Mouse (Mus musculus): ENCODE measurements around the gene Bckdhb. TPM values are rescaled to one million over a fixed set of nuclear protein-coding genes. Genes with fewer than 3 reads are reported as not detected.
A peak's percentile ranks its signal among the peaks of the same experiment; 100 is the strongest.

Bckdhb gene
- total and polyA plus RNA-seq, 3 experiments = 58.2 to 118 (median 97.5) TPM

DNA sequence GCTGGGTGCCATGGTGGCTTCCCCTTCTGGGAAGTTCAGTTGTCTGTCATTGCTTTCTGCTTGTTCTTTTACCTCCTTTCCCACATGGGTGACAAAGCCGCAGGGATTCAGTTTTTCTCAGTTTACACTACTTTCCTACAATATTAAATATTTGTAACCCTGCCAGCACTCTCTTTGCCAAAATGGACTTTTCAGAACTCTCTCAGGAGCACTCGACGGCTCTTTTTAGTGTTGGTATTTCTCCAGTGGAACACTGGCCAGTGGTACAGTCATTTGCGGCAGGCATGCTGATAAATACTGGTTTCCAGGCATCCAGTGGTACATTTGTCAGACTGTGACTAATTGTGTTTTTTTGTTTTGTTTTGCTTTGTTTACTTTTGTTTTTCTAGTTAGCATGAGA is 139.2 kb downstream of the Bckdhb start:
- Histone ChIP-seq H3K9ac (ENCODE audit: low read depth, low read length) (no peak overlapping the region), H3K4me1 (ENCODE audit: control insufficient read depth, insufficient read depth, low read length) (no peaks in the 10 kb centered on the region; the same call in 1 of the 2 replicates), H3K27ac (no peak overlapping the region), H3K79me2 (replicated peaks; ENCODE audit: control insufficient read depth, insufficient read depth, low read length) (no peaks in the 10 kb centered on the region), H3K27me3 (ENCODE audit: control insufficient read depth, insufficient read depth, low read length) (no peaks in the 10 kb centered on the region), H3K4me3 (no peak overlapping the region), H3K36me3 (ENCODE audit: control insufficient read depth, insufficient read depth, low read length) (no peaks in the 10 kb centered on the region)
- intact Hi-C loops (cut with DNase I) = no loop called here
- TF ChIP-seq POLR2A (IDR thresholded peaks at IDR 0.05; ENCODE audit: insufficient read depth, low read depth, low read length) = no peak
- no peak for TF ChIP-seq EP300 (IDR thresholded peaks at IDR 0.05; ENCODE audit: insufficient read depth, low read depth, low read length)
- TF ChIP-seq CTCF (IDR thresholded peaks at IDR 0.05) = no peak
- WGBS = 52% methylated on average over 4 of the region's 4 CpGs
- no peak for DNase-seq

DNA sequence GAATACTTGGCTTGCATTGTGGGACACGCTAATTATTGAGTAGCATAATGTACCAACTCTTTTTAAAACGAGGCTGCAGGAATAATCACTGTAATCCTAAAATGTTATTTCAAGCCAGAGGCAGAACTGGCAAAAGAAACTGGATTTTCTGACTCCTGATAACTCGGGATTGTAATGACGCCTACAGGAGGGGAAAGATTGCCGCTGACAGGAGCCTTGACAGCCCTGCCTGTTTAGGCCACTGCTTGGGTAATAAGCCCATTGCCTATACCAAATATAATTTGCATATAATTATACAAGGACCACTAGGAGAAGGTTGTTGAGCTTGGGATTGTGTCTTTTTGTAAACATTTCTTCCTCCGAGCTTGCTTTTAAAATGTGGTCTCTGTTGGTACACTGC is 145.3 kb downstream of the Bckdhb start:
- DNase-seq = no peak
- Histone ChIP-seq H3K4me1 (ENCODE audit: control insufficient read depth, insufficient read depth, low read length) (no peaks in the 10 kb centered on the region), H3K79me2 (replicated peaks; ENCODE audit: control insufficient read depth, insufficient read depth, low read length) (no peaks in the 10 kb centered on the region), H3K4me3 (no peak overlapping the region), H3K36me3 (ENCODE audit: control insufficient read depth, insufficient read depth, low read length) (no peaks in the 10 kb centered on the region), H3K9ac (ENCODE audit: low read depth, low read length) (no peak overlapping the region), H3K27ac (no peak overlapping the region), H3K27me3 (ENCODE audit: control insufficient read depth, insufficient read depth, low read length) (no peaks in the 10 kb centered on the region)
- 60% methylated on average over 6 of the region's 6 CpGs for WGBS
- intact Hi-C loops (cut with DNase I) = no loop called here
- TF ChIP-seq EP300 (IDR thresholded peaks at IDR 0.05; ENCODE audit: insufficient read depth, low read depth, low read length) = no peak
- no peak for TF ChIP-seq CTCF (IDR thresholded peaks at IDR 0.05)
- TF ChIP-seq POLR2A (IDR thresholded peaks at IDR 0.05; ENCODE audit: insufficient read depth, low read depth, low read length) = no peak

GRCm38 (mm10) chr9:84070740-84071139 is 145.8 kb downstream of the Bckdhb start:
- 87% methylated on average over 5 of the region's 5 CpGs for WGBS
- intact Hi-C loops (cut with DNase I) = no loop called here
- no peak overlapping the region for H3K9ac ChIP-seq (ENCODE audit: low read depth, low read length)

GRCm38 (mm10) chr9:84072534-84072933 is 147.6 kb downstream of the Bckdhb start:
- Histone ChIP-seq H3K4me3 (no peak overlapping the region), H3K79me2 (replicated peaks; ENCODE audit: control insufficient read depth, insufficient read depth, low read length) (no peaks in the 10 kb centered on the region), H3K27me3 (ENCODE audit: control insufficient read depth, insufficient read depth, low read length) (no peaks in the 10 kb centered on the region), H3K36me3 (ENCODE audit: control insufficient read depth, insufficient read depth, low read length) (no peaks in the 10 kb centered on the region), H3K4me1 (ENCODE audit: control insufficient read depth, insufficient read depth, low read length) (no peaks in the 10 kb centered on the region), H3K27ac (no peak overlapping the region), H3K9ac (ENCODE audit: low read depth, low read length) (no peak overlapping the region)
- WGBS = 88% methylated on average over 6 of the region's 6 CpGs
- no peak for DNase-seq
- intact Hi-C loops (cut with DNase I) = no loop called here
- no peak for TF ChIP-seq CTCF (IDR thresholded peaks at IDR 0.05)

More at GRCm38 (mm10) chr9:84070740-84071139, 145.8 kb downstream of the Bckdhb start:
- no peak overlapping the region for H3K4me3 ChIP-seq
- DNase-seq = no peak
- no peaks in the 10 kb centered on the region for H3K79me2 ChIP-seq (replicated peaks; ENCODE audit: control insufficient read depth, insufficient read depth, low read length)
- H3K4me1 ChIP-seq (ENCODE audit: control insufficient read depth, insufficient read depth, low read length) = no peaks in the 10 kb centered on the region
- H3K27me3 ChIP-seq (ENCODE audit: control insufficient read depth, insufficient read depth, low read length) = no peaks in the 10 kb centered on the region
- H3K36me3 ChIP-seq (ENCODE audit: control insufficient read depth, insufficient read depth, low read length) = no peaks in the 10 kb centered on the region
- TF ChIP-seq POLR2A (IDR thresholded peaks at IDR 0.05; ENCODE audit: insufficient read depth, low read depth, low read length) = no peak
- no peak overlapping the region for H3K27ac ChIP-seq

DNA sequence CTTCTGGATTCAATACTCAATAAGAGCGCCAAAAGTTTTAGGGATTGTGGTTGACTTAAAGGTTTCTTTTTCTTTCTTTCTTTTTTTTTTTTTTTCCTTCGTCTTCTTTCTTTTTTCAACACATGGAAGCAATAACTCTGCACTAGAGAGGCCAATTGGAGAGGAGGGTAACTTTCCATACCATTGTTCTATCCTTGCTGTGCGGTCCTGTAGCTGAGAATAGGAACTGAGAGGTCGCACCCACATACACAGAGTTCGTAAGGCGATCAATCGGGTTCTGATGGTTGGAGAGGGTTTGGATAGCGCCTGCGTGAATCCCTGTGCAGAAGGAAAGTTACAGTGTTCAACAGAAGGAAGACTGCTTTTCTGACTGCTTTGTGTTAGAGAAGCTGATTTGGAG is 148.3 kb downstream of the Bckdhb start:
- Histone ChIP-seq H3K79me2 (replicated peaks; ENCODE audit: control insufficient read depth, insufficient read depth, low read length) (no peaks in the 10 kb centered on the region), H3K9ac (ENCODE audit: low read depth, low read length) (no peak overlapping the region), H3K27me3 (ENCODE audit: control insufficient read depth, insufficient read depth, low read length) (no peaks in the 10 kb centered on the region), H3K27ac (no peak overlapping the region), H3K36me3 (ENCODE audit: control insufficient read depth, insufficient read depth, low read length) (no peaks in the 10 kb centered on the region), H3K4me1 (ENCODE audit: control insufficient read depth, insufficient read depth, low read length) (no peaks in the 10 kb centered on the region), H3K4me3 (no peak overlapping the region)
- TF ChIP-seq POLR2A (IDR thresholded peaks at IDR 0.05; ENCODE audit: insufficient read depth, low read depth, low read length) (no peak), EP300 (IDR thresholded peaks at IDR 0.05; ENCODE audit: insufficient read depth, low read depth, low read length) (no peak), CTCF (IDR thresholded peaks at IDR 0.05) (no peak)
- DNase-seq = no peak
- intact Hi-C loops (cut with DNase I) = no loop called here
- WGBS = 91% methylated on average over 9 of the region's 9 CpGs

- intact Hi-C loops (cut with DNase I) = no loop called here
- 47% methylated on average over 4 of the region's 4 CpGs for WGBS
- H3K9ac ChIP-seq (ENCODE audit: low read depth, low read length) = peak overlapping the region; percentile 66
- no peaks in the 10 kb centered on the region for H3K79me2 ChIP-seq (replicated peaks; ENCODE audit: control insufficient read depth, insufficient read depth, low read length)
- no peak for TF ChIP-seq CTCF (IDR thresholded peaks at IDR 0.05)
- no peaks in the 10 kb centered on the region for H3K27me3 ChIP-seq (ENCODE audit: control insufficient read depth, insufficient read depth, low read length)
- no peaks in the 10 kb centered on the region; the same call in 1 of the 2 replicates for H3K4me1 ChIP-seq (ENCODE audit: control insufficient read depth, insufficient read depth, low read length)
- no peaks in the 10 kb centered on the region for H3K36me3 ChIP-seq (ENCODE audit: control insufficient read depth, insufficient read depth, low read length)
- DNase-seq = peak in 1 of 2 experiments; percentile 20
- peak overlapping the region; percentile 87 for H3K27ac ChIP-seq
- peak overlapping the region; percentile 35 for H3K4me3 ChIP-seq
These were observed 158.6 kb downstream of the Bckdhb start for GRCm38 (mm10) chr9:84083551-84083950.

Measured in heart, adult 2 months (tissue).